Mouse (Mus musculus): ENCODE measurements around the gene 4921536K21Rik.

Gene 4921536K21Rik

DNA sequence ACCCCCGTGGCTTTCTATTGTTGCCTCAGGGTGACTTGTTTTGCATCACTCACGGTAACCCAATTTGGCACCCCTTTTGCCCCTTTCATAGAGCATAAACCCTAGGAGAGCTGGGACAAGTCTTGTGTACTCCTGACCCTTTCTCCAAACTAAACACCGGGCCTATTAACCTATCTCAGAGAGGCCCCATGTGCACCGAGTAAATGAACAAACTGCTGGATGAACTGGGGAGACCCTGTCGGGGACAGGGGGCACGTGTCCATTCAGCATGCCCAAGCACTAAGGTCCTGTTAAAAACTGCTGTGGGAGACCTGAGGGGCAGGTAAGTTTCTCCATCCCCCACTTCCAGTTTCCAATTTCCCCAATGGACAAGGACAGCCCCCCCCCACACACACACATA is 36.0 kb upstream of the 4921536K21Rik start:
- Histone ChIP-seq H3K36me3 (ENCODE audit: insufficient read depth, low read length) (peaks cover 25% of the 10 kb centered on the region), H3K9me3 (ENCODE audit: low read length) (peaks cover 6% of the 10 kb centered on the region; the same call in 1 of the 2 replicates), H3K27me3 (ENCODE audit: insufficient read depth, low read length) (no peaks in the 10 kb centered on the region), H3K4me3 (replicated peaks; ENCODE audit: low read length) (peak overlapping the region; percentile 74), H3K4me1 (replicated peaks; ENCODE audit: low read depth, low read length) (peaks cover 53% of the 10 kb centered on the region)
- TF ChIP-seq POU5F1 (IDR thresholded peaks at IDR 0.05; ENCODE audit: borderline replicate concordance, low read length) = no peak
- no peak for TF ChIP-seq CTCF (conservative IDR thresholded peaks at IDR 0.05; ENCODE audit: low read length)
- no peak for TF ChIP-seq NANOG (IDR thresholded peaks at IDR 0.05; ENCODE audit: borderline replicate concordance, low read length)

- peaks cover 31% of the 10 kb centered on the region for H3K36me3 ChIP-seq (ENCODE audit: insufficient read depth, low read length)
- H3K4me1 ChIP-seq (replicated peaks; ENCODE audit: low read depth, low read length) = peaks cover 44% of the 10 kb centered on the region
- TF ChIP-seq NANOG (IDR thresholded peaks at IDR 0.05; ENCODE audit: borderline replicate concordance, low read length) (no peak), POU5F1 (IDR thresholded peaks at IDR 0.05; ENCODE audit: borderline replicate concordance, low read length) (no peak), CTCF (conservative IDR thresholded peaks at IDR 0.05; ENCODE audit: low read length) (no peak)
- peaks cover 6% of the 10 kb centered on the region; the same call in 1 of the 2 replicates for H3K9me3 ChIP-seq (ENCODE audit: low read length)
- H3K27me3 ChIP-seq (ENCODE audit: insufficient read depth, low read length) = no peaks in the 10 kb centered on the region
- H3K4me3 ChIP-seq (replicated peaks; ENCODE audit: low read length) = no peak overlapping the region
Observed at GRCm38 (mm10) chr11:3930019-3930418, 35.1 kb upstream of the 4921536K21Rik start.

GRCm38 (mm10) chr11:3925916-3926315 is 31.0 kb upstream of the 4921536K21Rik start:
- peaks cover 19% of the 10 kb centered on the region for H3K4me1 ChIP-seq (replicated peaks; ENCODE audit: low read depth, low read length)
- TF ChIP-seq NANOG (IDR thresholded peaks at IDR 0.05; ENCODE audit: borderline replicate concordance, low read length) (no peak), POU5F1 (IDR thresholded peaks at IDR 0.05; ENCODE audit: borderline replicate concordance, low read length) (no peak), CTCF (conservative IDR thresholded peaks at IDR 0.05; ENCODE audit: low read length) (no peak)

GRCm38 (mm10) chr11:3922731-3923130 is 27.8 kb upstream of the 4921536K21Rik start:
- peaks cover 14% of the 10 kb centered on the region; the same call in 1 of the 2 replicates for H3K4me1 ChIP-seq (replicated peaks; ENCODE audit: low read depth, low read length)
- H3K36me3 ChIP-seq (ENCODE audit: insufficient read depth, low read length) = peaks cover 49% of the 10 kb centered on the region
- no peak overlapping the region for H3K4me3 ChIP-seq (replicated peaks; ENCODE audit: low read length)
- no peaks in the 10 kb centered on the region for H3K9me3 ChIP-seq (ENCODE audit: low read length)
- TF ChIP-seq POU5F1 (IDR thresholded peaks at IDR 0.05; ENCODE audit: borderline replicate concordance, low read length) (no peak), CTCF (conservative IDR thresholded peaks at IDR 0.05; ENCODE audit: low read length) (no peak), NANOG (IDR thresholded peaks at IDR 0.05; ENCODE audit: borderline replicate concordance, low read length) (no peak)
- H3K27me3 ChIP-seq (ENCODE audit: insufficient read depth, low read length) = no peaks in the 10 kb centered on the region

More at GRCm38 (mm10) chr11:3925916-3926315, 31.0 kb upstream of the 4921536K21Rik start:
- Histone ChIP-seq H3K27me3 (ENCODE audit: insufficient read depth, low read length) (no peaks in the 10 kb centered on the region), H3K4me3 (replicated peaks; ENCODE audit: low read length) (no peak overlapping the region), H3K36me3 (ENCODE audit: insufficient read depth, low read length) (peaks cover 58% of the 10 kb centered on the region), H3K9me3 (ENCODE audit: low read length) (peaks cover 6% of the 10 kb centered on the region; the same call in 1 of the 2 replicates)

GRCm38 (mm10) chr11:3922115-3922514 is 27.2 kb upstream of the 4921536K21Rik start:
- TF ChIP-seq POU5F1 (IDR thresholded peaks at IDR 0.05; ENCODE audit: borderline replicate concordance, low read length) (no peak), CTCF (conservative IDR thresholded peaks at IDR 0.05; ENCODE audit: low read length) (no peak), NANOG (IDR thresholded peaks at IDR 0.05; ENCODE audit: borderline replicate concordance, low read length) (no peak)
- Histone ChIP-seq H3K27me3 (ENCODE audit: insufficient read depth, low read length) (no peaks in the 10 kb centered on the region), H3K4me3 (replicated peaks; ENCODE audit: low read length) (no peak overlapping the region), H3K4me1 (replicated peaks; ENCODE audit: low read depth, low read length) (peaks cover 14% of the 10 kb centered on the region; the same call in 1 of the 2 replicates), H3K9me3 (ENCODE audit: low read length) (no peaks in the 10 kb centered on the region), H3K36me3 (ENCODE audit: insufficient read depth, low read length) (peaks cover 49% of the 10 kb centered on the region)

- Histone ChIP-seq H3K27me3 (ENCODE audit: insufficient read depth, low read length) (no peaks in the 10 kb centered on the region), H3K36me3 (ENCODE audit: insufficient read depth, low read length) (peaks cover 46% of the 10 kb centered on the region), H3K9me3 (ENCODE audit: low read length) (no peaks in the 10 kb centered on the region), H3K4me1 (replicated peaks; ENCODE audit: low read depth, low read length) (peaks cover 14% of the 10 kb centered on the region; the same call in 1 of the 2 replicates), H3K4me3 (replicated peaks; ENCODE audit: low read length) (no peak overlapping the region)
- TF ChIP-seq CTCF (conservative IDR thresholded peaks at IDR 0.05; ENCODE audit: low read length) (peak; percentile 89), POU5F1 (IDR thresholded peaks at IDR 0.05; ENCODE audit: borderline replicate concordance, low read length) (no peak)
Observed at GRCm38 (mm10) chr11:3921281-3921850, 26.5 kb upstream of the 4921536K21Rik start.

GRCm38 (mm10) chr11:3920476-3920875 is 25.6 kb upstream of the 4921536K21Rik start:
- Histone ChIP-seq H3K9me3 (ENCODE audit: low read length) (no peaks in the 10 kb centered on the region), H3K36me3 (ENCODE audit: insufficient read depth, low read length) (peaks cover 39% of the 10 kb centered on the region), H3K4me3 (replicated peaks; ENCODE audit: low read length) (no peak overlapping the region), H3K27me3 (ENCODE audit: insufficient read depth, low read length) (peaks cover 7% of the 10 kb centered on the region; the same call in 1 of the 2 replicates), H3K4me1 (replicated peaks; ENCODE audit: low read depth, low read length) (peaks cover 14% of the 10 kb centered on the region; the same call in 1 of the 2 replicates)
- TF ChIP-seq POU5F1 (IDR thresholded peaks at IDR 0.05; ENCODE audit: borderline replicate concordance, low read length) (no peak), CTCF (conservative IDR thresholded peaks at IDR 0.05; ENCODE audit: low read length) (no peak), NANOG (IDR thresholded peaks at IDR 0.05; ENCODE audit: borderline replicate concordance, low read length) (no peak)

- Histone ChIP-seq H3K4me3 (replicated peaks; ENCODE audit: low read length) (no peak overlapping the region), H3K4me1 (replicated peaks; ENCODE audit: low read depth, low read length) (peaks cover 23% of the 10 kb centered on the region), H3K9me3 (ENCODE audit: low read length) (no peaks in the 10 kb centered on the region), H3K36me3 (ENCODE audit: insufficient read depth, low read length) (peaks cover 24% of the 10 kb centered on the region), H3K27me3 (ENCODE audit: insufficient read depth, low read length) (peaks cover 13% of the 10 kb centered on the region)
- no peak for TF ChIP-seq POU5F1 (IDR thresholded peaks at IDR 0.05; ENCODE audit: borderline replicate concordance, low read length)
- TF ChIP-seq CTCF (conservative IDR thresholded peaks at IDR 0.05; ENCODE audit: low read length) = peak; percentile 80
- no peak for TF ChIP-seq NANOG (IDR thresholded peaks at IDR 0.05; ENCODE audit: borderline replicate concordance, low read length)
Observed at GRCm38 (mm10) chr11:3918738-3919137, 23.8 kb upstream of the 4921536K21Rik start.

Data from E14TG2a.4 (cell line).